Mouse (Mus musculus) hindlimb bud, embryonic 11.5 days (tissue): Measurements from ENCODE around the gene Vcp.
A peak's percentile ranks its signal among the peaks of the same experiment; 100 is the strongest.

Source experiments
- DNase-seq: peaks from one replicate; pipeline ENCODE4 v3.0.0-alpha.2; 2012; ENCODE audit warnings: low read depth, low spot score; ENCODE audit errors: extremely low spot score

The Vcp gene

GRCm38 (mm10) chr4:42978062-42978461 is 22.2 kb downstream of the Vcp start:
- DNase-seq: no peak

GRCm38 (mm10) chr4:42973868-42974267 is 26.4 kb downstream of the Vcp start:
- no peak for DNase-seq

DNA sequence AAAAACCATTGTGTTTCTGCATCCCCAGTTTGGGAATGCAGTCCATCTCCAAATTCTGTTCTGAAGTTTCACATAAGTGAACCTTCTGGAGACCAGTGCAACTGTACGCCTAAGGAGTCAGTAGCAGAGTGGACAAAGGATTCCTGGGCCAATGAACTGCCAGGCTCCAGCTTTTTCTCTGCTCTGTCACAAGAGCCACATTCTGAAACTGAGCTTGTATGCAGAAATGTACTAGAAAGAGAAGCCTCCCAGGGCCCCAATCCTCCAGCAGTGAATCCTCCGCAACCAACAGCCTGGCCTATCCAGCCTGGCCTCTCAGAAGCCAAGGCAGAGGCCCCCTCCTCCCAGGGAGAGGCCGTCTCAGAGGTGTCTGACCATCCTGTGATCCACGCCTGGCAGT is 27.4 kb downstream of the Vcp start:
- DNase-seq: no peak

GRCm38 (mm10) chr4:42969304-42969703 is 31.0 kb downstream of the Vcp start, which contains the start of gene 1700022I11Rik:
Gene 1700022I11Rik (plus strand): TSS chr4:42969604.
- DNase-seq: no peak

DNA sequence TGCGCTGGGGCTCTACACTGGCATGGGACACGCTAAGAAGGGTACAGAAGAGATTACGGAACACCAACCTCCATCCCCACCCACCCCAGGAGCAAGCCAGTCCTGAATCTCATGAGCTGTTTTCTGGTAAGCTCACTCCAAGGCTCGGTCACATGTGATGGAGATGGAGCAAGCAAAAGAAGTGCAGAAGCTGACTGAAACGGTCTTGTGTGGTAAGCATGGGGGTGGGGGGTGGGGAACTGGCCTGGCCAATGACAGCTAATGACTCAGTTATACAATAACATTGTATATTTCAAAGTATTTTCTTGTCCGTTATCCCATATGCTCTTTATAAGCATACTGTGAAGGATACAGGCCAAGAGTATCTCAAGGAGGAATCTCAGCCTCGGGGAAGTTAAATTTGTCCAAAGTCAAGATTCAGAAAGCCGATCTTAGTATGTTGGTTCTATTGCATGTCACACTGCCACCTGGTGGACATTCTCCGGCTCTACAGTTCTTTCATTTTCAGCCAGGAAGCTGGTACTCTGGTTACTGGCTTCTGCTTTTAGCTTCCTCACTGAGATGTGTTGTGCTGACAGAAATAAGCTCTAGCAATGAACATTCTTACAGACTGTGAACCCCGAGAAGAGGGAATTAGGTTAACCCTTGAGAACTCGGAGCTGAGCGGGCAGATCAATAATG is 35.1 kb downstream of the Vcp start:
- DNase-seq: no peak

- DNase-seq: no peak
Measured at GRCm38 (mm10) chr4:42963480-42963879, 36.8 kb downstream of the Vcp start.

DNA sequence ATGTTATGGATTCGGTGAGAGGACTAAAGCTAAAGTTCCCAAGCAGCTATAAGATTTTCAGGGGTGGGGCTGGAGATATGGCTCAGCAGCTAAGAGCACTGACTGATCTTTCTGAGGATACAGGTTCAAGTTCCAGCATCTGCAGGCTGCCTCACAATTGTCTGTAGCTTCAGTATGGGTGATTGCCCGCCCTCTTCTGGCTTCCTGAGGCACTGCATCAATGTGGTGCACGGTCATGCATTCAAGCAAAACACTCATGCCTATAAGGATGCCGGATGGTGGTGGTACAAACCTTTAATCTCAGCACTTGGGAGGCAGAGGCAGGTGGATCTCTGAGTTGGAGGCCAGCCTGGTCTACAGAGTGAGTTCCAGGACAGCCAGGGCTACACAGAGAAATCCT is 38.7 kb downstream of the Vcp start:
- DNase-seq: no peak

GRCm38 (mm10) chr4:42959382-42959781 is 40.9 kb downstream of the Vcp start:
- no peak for DNase-seq

DNA sequence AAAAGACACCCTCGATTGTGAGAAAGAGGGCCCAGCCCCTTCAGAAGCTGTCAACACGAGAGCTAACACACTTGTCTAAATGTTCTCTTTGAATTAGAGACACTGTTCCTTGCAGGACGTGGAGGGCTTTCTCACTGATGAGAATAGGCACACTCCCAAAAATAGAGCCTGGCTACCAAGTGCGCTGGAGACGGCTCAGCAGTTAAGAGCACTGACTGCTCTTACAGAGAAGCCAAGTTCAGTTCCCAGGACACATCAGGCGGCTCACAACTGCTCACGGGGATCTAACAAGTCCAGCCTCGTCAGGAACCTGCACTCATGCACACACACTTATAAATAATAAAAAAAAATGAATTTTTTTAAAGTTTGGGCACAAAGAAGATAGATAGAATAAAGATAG is 41.4 kb downstream of the Vcp start:
- DNase-seq: no peak

GRCm38 (mm10) chr4:42957979-42958378 is 42.3 kb downstream of the Vcp start:
- DNase-seq: no peak

GRCm38 (mm10) chr4:42957306-42957705 is 43.0 kb downstream of the Vcp start:
- no peak for DNase-seq

- DNase-seq: no peak
Measured at GRCm38 (mm10) chr4:42956581-42956980, 43.7 kb downstream of the Vcp start.

GRCm38 (mm10) chr4:42955200-42955599 is 45.1 kb downstream of the Vcp start:
- DNase-seq: no peak

- no peak for DNase-seq
Measured at GRCm38 (mm10) chr4:42954297-42954696, 46.0 kb downstream of the Vcp start.

DNA sequence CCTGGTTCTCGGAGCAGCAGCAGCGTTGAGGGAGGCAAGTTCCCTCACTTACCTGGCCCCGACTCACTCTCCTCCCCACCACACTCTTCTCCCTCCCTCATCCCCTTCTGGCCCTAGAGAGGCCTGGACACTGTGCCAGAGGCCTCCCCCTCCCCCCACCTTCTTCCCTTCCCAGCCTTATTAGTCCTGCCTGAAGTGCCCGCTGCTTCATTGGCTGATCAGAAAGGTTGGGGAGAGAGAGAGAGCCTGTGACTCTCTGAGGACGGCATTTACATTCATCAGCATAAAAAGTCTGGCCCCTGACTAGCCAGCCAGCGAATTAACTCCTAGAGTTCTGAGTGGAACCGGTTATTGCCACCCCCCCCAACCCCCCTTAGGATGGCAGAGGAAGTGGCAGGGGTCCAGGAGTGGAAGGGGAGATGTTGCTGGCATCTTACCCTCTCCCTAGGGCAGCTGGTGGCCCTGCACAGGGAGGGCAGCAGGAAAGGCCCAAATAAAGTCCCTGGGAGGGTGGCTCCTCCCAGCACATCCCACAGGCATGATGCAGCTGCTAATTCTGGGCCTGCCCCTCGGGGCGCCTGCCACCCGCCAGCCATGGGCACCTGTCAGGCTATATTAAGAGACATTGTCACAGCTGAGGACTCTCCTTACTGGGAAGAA is 46.7 kb downstream of the Vcp start:
- DNase-seq: no peak

DNA sequence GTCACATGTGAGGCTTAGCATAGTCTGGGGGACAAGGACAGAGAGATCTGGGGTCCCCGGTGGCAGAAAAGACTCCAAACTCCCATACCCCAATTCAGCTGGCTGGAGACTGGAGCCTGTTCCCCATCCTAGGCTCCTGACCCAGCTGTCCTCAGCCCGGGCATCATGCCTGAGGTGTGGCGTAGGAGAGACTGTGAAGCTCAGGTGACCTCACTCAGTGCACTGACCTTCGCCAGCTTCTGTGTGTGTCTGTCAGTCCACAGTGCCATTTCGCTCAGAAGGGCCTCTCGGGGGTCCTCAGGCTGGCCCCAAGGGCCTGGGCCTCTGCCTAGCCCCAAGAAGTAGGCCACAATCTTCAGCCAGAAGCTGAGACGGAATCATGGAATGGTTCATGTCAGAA is 47.7 kb downstream of the Vcp start:
- no peak for DNase-seq

DNA sequence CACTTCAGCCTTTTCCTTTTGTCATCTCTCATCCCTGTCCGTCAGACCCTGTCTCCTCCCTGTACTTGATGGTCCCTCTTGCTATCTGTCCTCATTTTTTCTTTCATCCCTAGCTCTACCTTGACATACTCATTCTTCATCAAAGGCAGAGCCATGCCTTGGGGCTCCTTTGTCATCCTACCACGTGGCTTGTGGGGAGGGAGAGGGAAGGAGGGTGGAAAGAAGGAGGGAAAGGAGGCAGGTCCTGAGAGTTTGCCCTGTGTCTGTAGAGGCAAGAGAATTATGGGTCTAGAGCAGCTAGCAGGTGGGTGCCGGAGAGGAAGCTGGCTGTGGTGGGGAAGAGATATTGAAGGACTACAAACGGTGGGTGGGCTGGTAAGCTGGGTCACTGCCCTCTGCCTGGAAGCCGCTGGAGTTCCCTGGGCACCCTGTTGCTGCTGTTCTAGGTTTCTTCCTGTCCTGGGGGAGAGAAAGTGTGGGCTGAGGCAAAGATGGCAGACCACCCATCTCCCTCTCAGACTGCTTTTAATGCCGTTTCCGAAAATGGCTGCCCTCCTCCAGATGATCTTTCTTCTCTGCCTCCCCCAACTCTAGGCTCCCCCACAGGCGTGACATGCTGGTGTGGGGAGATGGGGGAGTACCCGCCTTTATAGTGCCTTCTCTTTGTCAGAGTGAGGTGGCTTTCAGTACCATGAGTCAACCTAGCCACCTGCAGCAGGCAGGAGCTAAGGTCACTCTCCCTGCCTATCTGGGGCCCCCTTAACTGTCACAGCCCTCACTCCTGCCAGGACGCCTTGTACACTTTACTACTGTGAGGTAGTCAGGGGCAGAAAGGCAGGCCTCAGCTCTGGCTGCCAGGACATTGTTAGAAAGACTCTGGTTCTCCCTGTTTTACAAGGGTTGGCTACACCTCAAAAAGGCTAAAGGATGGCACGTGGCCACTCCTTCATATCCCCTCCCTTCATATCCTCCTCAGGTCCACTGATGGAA is 48.8 kb downstream of the Vcp start:
- no peak for DNase-seq

GRCm38 (mm10) chr4:42950065-42950558 is 50.2 kb downstream of the Vcp start:
- no peak for DNase-seq

GRCm38 (mm10) chr4:42949676-42950051 is 50.6 kb downstream of the Vcp start, which contains the start of gene Dnajb5:
Gene Dnajb5 (plus strand): TSS chr4:42949814.
- DNase-seq: peak; percentile 95

DNA sequence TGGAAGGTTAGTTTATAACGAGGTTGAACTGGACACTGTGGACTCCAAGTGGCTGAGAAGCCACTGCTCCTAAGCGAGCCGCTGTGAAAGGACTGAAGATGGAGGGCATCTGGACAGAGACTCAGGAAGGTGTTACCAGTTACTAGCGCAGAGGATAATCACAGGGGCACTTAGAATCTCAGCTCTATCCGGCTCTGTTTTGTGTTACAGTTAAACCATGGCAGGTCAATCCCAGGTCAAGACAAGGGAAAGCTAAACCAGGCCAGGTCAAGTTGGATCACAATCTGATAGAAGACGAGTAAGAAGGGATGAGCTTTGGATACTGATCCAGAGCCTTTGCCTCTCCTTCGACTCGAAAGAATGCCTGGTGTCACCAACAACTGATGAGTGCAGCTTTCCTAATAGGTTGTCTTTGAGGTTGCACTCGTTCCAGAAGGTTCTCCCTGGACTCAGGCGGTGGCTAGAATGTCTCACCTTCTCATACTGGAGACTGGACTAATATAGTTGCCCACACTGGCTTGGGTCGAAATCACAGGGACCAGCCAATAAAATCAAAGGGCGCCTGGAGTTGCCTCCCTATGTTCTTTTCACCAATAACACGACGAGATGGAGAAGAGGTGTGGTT is 51.1 kb downstream of the Vcp start:
- no peak for DNase-seq

GRCm38 (mm10) chr4:42948527-42948926 is 51.8 kb downstream of the Vcp start:
- DNase-seq: no peak
